Comparison of ENCODE assay signal across 8 mouse cellular contexts in the genomic region with DNA sequence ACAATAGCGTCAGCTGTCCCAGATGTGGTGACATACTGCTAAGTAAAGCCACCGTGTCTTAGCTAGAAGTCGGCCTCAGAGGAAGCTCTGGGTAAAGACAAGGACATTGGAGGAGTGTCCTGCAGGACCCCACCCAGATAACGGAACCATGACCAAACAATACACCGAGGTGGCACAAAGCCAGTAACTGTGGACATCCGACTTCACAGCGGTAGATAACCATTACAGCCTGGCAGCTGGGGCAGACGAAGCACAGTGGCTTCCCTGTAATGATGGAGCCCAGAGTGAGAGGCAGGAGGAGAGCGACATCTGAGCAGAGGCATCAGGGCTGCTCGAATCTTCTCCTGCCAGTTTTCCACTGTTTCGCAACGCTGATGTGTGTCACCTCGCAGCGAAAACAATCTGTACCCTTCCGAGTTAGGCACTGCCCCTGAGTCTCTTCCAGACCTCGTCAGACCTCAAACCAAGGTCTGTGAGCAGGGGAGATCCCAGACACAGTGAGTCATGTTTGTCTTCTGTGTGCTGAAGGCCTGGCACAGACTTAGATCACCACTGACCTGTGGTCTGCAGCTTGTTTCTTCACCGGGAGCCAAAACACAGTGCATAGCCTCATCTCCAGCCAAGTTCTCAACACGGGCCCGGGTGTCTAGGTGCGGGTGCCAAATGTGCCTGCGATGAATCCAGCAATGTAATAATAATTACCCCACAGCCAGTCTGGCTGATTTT.
DNase-seq lines count a peak whose midpoint lies in the region; TF ChIP-seq lines count a peak whose summit lies in the region.
"Had no signal": no experiment of that assay in that cellular context is flagged by ENCODE, and none has a peak within 500 bp of the region (broad histone marks: within the 10 kb centered on the region; RNA-seq: fewer than 3 reads in every experiment).

No protein-coding gene starts in this region.

- no peak for TF ChIP-seq EP300 in heart, adult 2 months (IDR thresholded peaks at IDR 0.05; ENCODE audit: insufficient read depth, low read depth, low read length)

- no peaks in the 10 kb centered on the region for H3K27me3 ChIP-seq in heart, adult 2 months (ENCODE audit: control insufficient read depth, insufficient read depth, low read length)
- H3K27me3 ChIP-seq: lung, embryonic 15.5 days had no signal

- H3K79me2 ChIP-seq in heart, adult 2 months (replicated peaks; ENCODE audit: control insufficient read depth, insufficient read depth, low read length), result no peaks in the 10 kb centered on the region

- peak; percentile 27 for DNase-seq in urinary bladder, postnatal 14 days (ENCODE audit: low spot score)
- DNase-seq in urinary bladder, postnatal 10 days (ENCODE audit: low spot score), result no peak
- peak; percentile 70 for DNase-seq in cerebellum, adult 9-10 months
- peak; percentile 58 to 77 for DNase-seq in heart, adult 2 months
- peak; percentile 42 to 59 for DNase-seq in lung, adult 18-20 months
- no peak for DNase-seq in spleen, postnatal 14 days (ENCODE audit: low spot score in 2 of 2)
- no peak for DNase-seq in right cerebral cortex, postnatal 14 days

- whole genome bisulfite sequencing in heart, adult 2 months, result 26% methylated on average over 21 of the region's 21 CpGs

- no peak overlapping the region for H3K4me3 ChIP-seq in heart, adult 2 months
- H3K4me3 ChIP-seq: lung, embryonic 15.5 days had no signal

- TF ChIP-seq CTCF in heart, adult 2 months (IDR thresholded peaks at IDR 0.05), result no peak

- no peak overlapping the region for H3K27ac ChIP-seq in heart, adult 2 months
- H3K27ac ChIP-seq: lung, embryonic 15.5 days had no signal

- intact Hi-C loops in heart, adult 2 months (cut with DNase I), result loop anchor here (2.0 kb wide), 1 partner anchor 213 kb away; no protein-coding TSS in a partner anchor

- H3K36me3 ChIP-seq in heart, adult 2 months (ENCODE audit: control insufficient read depth, insufficient read depth, low read length), result no peaks in the 10 kb centered on the region
- H3K36me3 ChIP-seq: lung, embryonic 15.5 days had no signal

- H3K4me1 ChIP-seq in heart, adult 2 months (ENCODE audit: control insufficient read depth, insufficient read depth, low read length), result peaks cover 6% of the 10 kb centered on the region

- TF ChIP-seq POLR2A in heart, adult 2 months (IDR thresholded peaks at IDR 0.05; ENCODE audit: insufficient read depth, low read depth, low read length), result no peak

- no peak overlapping the region for H3K9ac ChIP-seq in heart, adult 2 months (ENCODE audit: low read depth, low read length)
- H3K9ac ChIP-seq: lung, embryonic 15.5 days had no signal

Comparison
In these comparisons a context has a peak if more than half of its experiments do, and no peak if none do; other contexts are left out.
1. DNase-seq: peak in urinary bladder, postnatal 14 days (single experiment), cerebellum, adult 9-10 months (single experiment), heart, adult 2 months (2 of 2) and lung, adult 18-20 months (2 of 2); none in urinary bladder, postnatal 10 days (single experiment), spleen, postnatal 14 days (0 of 2) and right cerebral cortex, postnatal 14 days (single experiment).